Mouse (Mus musculus) hindbrain, embryonic 10.5 days (tissue): ENCODE measurements around the gene Wdr86. TPM values are rescaled to one million over a fixed set of nuclear protein-coding genes. Genes with fewer than 3 reads are reported as not detected.

Experiments
- DNase-seq: peaks from one replicate; pipeline ENCODE4 v3.0.0-alpha.2; 2017; ENCODE audit warnings: low spot score
- H3K27ac ChIP-seq: fragments of 300-500 bp; sonication (generic); 2 replicates; pipeline ENCODE4 v1.5.1; 2016; ENCODE audit warnings: mild to moderate bottlenecking, moderate library complexity
- H3K27me3 ChIP-seq: fragments of 300-500 bp; sonication (generic); 2 replicates; pipeline ENCODE4 v1.6.1; 2016; ENCODE audit warnings: mild to moderate bottlenecking; ENCODE audit not compliant: poor library complexity, insufficient read depth, severe bottlenecking
- H3K36me3 ChIP-seq: fragments of 300-500 bp; sonication (generic); 2 replicates; pipeline ENCODE4 v1.6.1; 2016; ENCODE audit warnings: mild to moderate bottlenecking, moderate library complexity
- H3K4me1 ChIP-seq: fragments of 300-500 bp; sonication (generic); replicated peaks from 2 replicates; pipeline ENCODE4 v1.6.1; 2016; ENCODE audit warnings: mild to moderate bottlenecking
- H3K4me3 ChIP-seq: fragments of 300-500 bp; sonication (generic); 2 replicates; pipeline ENCODE4 v1.5.1; 2016; ENCODE audit warnings: mild to moderate bottlenecking, moderate library complexity
- H3K9me3 ChIP-seq: fragments of 300-500 bp; sonication (generic); 2 replicates; pipeline ENCODE4 v1.6.1; 2016; ENCODE audit warnings: mild to moderate bottlenecking, moderate library complexity
- WGBS: fragments of 180-500 bp; shearing (Covaris S2); methylation state at CpG from one replicate; pipeline ENCODE4 v1.1.7; 2016; 5-methylcytosine and 5-hydroxymethylcytosine counted together
- polyA plus RNA-seq: library from polyadenylated mRNA; unstranded; fragments of >200 nt; fragmentation: Nextera tagmentation; extraction: Ambion mirVana; gene quantifications from 2 replicates; pipeline ENCODE4 v1.2.1, GENCODE M21; 2016

Gene Wdr86
- polyA plus RNA-seq, 1 experiment from 2014 or later = 20.9 TPM

DNA sequence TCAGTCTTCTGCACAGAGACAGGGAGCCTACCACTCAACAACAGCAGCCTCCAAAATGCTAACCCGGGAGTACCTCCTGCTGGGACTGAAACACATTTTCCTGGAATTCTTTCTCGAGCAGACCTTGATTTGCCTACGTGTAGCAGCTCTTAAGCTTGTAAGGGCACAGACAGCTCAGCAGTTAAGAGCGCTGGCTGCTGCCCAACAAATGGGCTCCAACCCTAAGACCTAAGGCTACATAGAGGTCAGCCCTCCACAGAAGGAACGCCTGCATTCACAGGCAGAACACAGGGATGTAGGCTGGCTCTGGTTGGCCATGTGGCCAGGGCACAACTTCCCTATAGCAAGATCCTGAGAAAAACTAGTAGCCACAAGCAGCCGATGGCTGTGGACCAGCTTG, 4.6 kb downstream of the Wdr86 start:
- Histone ChIP-seq H3K27ac (no peak overlapping the region), H3K4me1 (peaks cover 37% of the 10 kb centered on the region), H3K36me3 (peaks cover 2% of the 10 kb centered on the region; the same call in 1 of the 2 replicates), H3K27me3 (peaks cover 30% of the 10 kb centered on the region), H3K4me3 (no peak overlapping the region), H3K9me3 (no peaks in the 10 kb centered on the region)
- no peak for DNase-seq
- 76% methylated on average over 6 of the region's 6 CpGs for WGBS

DNA sequence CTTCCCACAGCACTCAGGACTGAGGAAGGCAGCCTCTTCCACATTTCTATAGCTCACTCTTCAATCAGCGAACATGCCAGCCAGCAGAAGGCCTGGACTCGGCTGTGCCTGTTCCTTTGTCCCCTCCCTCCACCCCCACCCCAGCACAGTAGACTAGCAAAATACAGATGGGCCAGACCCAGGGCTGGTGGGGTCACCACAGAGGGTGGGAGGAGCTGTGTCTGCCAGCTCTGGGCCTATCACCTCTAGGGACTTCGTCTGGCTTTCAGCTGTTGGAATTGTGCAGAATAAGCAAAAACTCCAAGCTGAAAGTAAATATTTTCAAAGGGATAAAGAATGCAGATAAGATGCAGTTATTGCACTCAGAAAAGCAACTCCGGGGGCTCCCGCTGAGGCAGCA, 5.7 kb downstream of the Wdr86 start:
- H3K27me3 ChIP-seq = peaks cover 19% of the 10 kb centered on the region
- WGBS = 50% methylated on average over 5 of the region's 5 CpGs
- H3K9me3 ChIP-seq = no peaks in the 10 kb centered on the region
- H3K4me1 ChIP-seq = peaks cover 26% of the 10 kb centered on the region
- peak overlapping the region; percentile 82 for H3K27ac ChIP-seq
- H3K4me3 ChIP-seq = no peak overlapping the region
- DNase-seq = peak; percentile 43
- peaks cover 2% of the 10 kb centered on the region; the same call in 1 of the 2 replicates for H3K36me3 ChIP-seq

DNA sequence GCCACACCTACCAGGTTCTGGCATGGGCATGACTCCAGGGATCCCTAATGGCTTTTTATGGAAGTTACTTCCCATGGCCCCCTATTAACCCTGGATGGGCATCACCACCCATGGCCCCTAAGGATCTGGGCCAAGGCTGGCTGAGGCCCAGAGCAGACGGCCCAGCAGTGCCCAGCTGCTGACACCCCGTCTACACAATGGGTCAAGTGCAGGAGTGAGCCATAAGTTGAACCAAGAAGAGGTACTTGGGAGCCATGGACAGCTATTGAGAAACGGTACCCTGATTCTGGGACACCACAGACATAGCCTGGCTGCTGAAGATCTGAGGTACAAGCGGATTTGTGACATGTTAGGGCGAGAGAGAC, 6.3 kb downstream of the Wdr86 start:
- peak overlapping the region; percentile 82 for H3K27ac ChIP-seq
- peaks cover 2% of the 10 kb centered on the region; the same call in 1 of the 2 replicates for H3K36me3 ChIP-seq
- H3K4me3 ChIP-seq = no peak overlapping the region
- no peak for DNase-seq
- no peaks in the 10 kb centered on the region for H3K9me3 ChIP-seq
- 83% methylated on average over 5 of the region's 5 CpGs for WGBS
- H3K4me1 ChIP-seq = peaks cover 23% of the 10 kb centered on the region
- H3K27me3 ChIP-seq = peaks cover 14% of the 10 kb centered on the region

DNA sequence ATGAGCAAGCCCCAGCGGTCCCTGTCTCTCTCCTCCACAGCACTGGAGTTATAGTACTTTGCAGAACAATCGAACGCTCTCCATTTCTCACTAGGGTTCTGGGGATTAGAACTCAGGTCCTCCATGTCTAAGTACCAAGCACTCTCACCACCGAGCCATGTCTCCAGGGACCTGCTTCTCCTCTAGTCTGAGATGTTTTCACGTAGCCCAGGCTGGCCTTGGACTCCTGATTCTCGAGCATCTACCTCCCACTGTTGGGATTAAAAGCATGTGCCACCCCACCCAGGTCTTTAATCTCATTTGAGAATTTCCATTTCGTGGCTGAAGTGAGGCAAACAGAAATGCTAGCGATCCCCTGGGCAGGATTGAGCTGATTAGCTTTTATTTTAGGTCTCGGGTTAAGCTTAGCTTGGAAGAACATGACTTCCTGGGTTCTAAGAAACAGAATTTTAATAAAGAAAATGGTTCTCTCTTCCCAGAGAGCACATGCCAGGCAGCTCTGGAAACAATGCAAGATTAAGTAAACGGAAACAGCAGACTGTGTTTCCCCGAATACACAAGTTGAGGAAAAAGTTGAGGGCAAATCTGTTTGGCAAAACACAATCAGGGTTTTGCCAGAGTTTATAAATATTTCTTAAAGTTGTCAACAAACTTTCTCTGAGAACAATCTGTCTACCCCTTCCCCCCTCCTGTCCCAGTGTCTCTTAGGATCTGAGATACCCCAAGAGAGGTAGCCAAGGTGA, 6.8 kb downstream of the Wdr86 start:
- H3K4me3 ChIP-seq = no peak overlapping the region
- H3K36me3 ChIP-seq = peaks cover 2% of the 10 kb centered on the region; the same call in 1 of the 2 replicates
- no peak for DNase-seq
- no peaks in the 10 kb centered on the region for H3K9me3 ChIP-seq
- WGBS = 84% methylated on average over 11 of the region's 11 CpGs
- peaks cover 23% of the 10 kb centered on the region for H3K4me1 ChIP-seq
- peaks cover 9% of the 10 kb centered on the region; the same call in 1 of the 2 replicates for H3K27me3 ChIP-seq
- H3K27ac ChIP-seq = peak overlapping the region; percentile 82; the same call in 1 of the 2 replicates

DNA sequence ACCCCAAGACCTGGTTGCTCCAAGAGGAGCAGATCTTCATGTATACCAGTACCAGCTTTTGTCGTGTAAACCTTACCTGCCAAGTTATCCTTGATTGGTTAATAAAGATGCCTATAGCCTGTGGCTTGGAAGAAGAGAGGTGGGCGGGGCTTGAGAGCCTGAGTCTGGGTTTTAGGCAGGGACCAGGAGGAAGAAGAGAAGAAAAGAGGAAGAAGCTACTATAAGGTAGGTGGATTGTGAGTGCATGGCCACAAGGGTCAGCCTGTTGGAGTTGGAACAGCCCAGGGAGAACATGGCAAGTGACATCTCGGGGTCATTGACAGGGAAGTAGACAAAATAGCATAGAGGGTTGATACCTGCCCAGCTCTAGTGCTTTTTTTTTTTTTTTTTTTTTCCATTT, 10.7 kb downstream of the Wdr86 start:
- no peak for DNase-seq
- Histone ChIP-seq H3K27me3 (no peaks in the 10 kb centered on the region), H3K36me3 (peaks cover 13% of the 10 kb centered on the region; the same call in 1 of the 2 replicates), H3K27ac (no peak overlapping the region), H3K4me1 (peaks cover 8% of the 10 kb centered on the region), H3K9me3 (no peaks in the 10 kb centered on the region), H3K4me3 (no peak overlapping the region)
- 92% methylated on average over 3 of the region's 3 CpGs for WGBS

DNA sequence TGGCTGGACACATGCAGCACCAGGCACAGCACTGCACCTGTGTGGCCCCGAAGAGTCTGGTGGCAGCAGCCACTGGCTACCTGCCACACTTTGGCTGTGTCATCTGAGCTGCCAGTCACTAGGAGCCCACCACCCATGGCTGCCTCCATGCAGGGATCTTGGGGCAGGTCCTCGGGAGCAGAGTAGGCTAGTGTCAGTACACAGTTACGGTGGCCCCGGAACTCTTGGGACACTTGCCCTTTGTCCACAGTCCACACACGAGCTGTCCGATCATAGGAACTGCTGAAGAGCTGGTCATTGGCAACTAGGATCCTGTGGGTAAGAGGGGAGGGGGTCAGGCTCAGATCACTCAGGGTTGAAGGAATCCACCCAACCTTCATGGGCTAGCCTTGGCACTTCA, 12.5 kb downstream of the Wdr86 start:
- Histone ChIP-seq H3K27ac (no peak overlapping the region), H3K9me3 (no peaks in the 10 kb centered on the region), H3K27me3 (no peaks in the 10 kb centered on the region), H3K4me3 (no peak overlapping the region), H3K36me3 (peaks cover 13% of the 10 kb centered on the region; the same call in 1 of the 2 replicates), H3K4me1 (no peaks in the 10 kb centered on the region)
- WGBS = 89% methylated on average over 6 of the region's 6 CpGs
- DNase-seq = no peak

DNA sequence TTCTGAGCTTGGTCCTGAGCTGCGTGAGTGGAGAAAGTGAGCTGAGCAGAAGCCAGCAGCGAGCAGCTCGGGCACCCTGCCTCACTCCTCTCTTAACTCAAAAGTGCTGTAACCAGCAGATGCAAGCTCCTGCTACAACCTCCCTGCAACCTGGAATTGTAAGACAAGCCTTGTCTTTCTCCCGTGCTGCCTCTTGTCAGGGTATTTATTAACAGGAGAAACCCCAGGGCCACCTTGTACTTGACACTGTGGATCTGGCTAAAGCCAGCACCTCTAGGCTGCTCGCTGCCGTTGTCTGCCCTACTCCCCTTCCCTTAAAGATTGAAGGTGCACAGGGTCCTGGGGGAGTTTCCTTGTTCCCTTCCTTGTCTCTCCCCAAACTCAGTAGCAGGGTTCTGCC, 16.5 kb downstream of the Wdr86 start:
- peaks cover 52% of the 10 kb centered on the region for H3K36me3 ChIP-seq

DNA sequence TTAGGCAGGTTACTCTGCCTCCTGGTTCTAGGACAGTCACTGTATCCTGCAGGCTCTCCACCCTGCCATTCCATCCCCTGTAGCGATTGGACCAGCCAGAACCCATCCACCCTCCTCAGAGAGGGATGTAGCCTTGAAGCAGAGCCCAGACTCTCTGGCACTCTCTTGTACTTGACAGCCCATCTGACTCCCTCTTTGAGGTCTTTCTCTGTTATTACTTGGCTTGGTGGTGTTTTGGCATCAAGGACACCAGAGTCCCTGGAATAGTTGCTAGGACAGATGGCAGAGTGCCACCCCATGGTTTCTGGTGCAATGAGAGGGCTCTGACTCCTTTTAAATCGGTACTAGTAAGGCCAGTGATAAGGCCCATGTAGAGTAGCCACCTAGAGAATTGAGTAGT, 17.3 kb downstream of the Wdr86 start:
- no peak for DNase-seq
- Histone ChIP-seq H3K4me1 (no peaks in the 10 kb centered on the region), H3K27me3 (no peaks in the 10 kb centered on the region), H3K27ac (no peak overlapping the region), H3K36me3 (peaks cover 60% of the 10 kb centered on the region), H3K9me3 (peaks cover 14% of the 10 kb centered on the region; the same call in 1 of the 2 replicates), H3K4me3 (no peak overlapping the region)
- 94% methylated on average over 2 of the region's 2 CpGs for WGBS

More for the DNA sequence above, 16.5 kb downstream of the Wdr86 start:
- H3K27ac ChIP-seq = no peak overlapping the region
- peaks cover 14% of the 10 kb centered on the region; the same call in 1 of the 2 replicates for H3K9me3 ChIP-seq
- 88% methylated on average over 6 of the region's 6 CpGs for WGBS
- no peak for DNase-seq
- H3K4me1 ChIP-seq = no peaks in the 10 kb centered on the region
- no peaks in the 10 kb centered on the region for H3K27me3 ChIP-seq
- no peak overlapping the region for H3K4me3 ChIP-seq

DNA sequence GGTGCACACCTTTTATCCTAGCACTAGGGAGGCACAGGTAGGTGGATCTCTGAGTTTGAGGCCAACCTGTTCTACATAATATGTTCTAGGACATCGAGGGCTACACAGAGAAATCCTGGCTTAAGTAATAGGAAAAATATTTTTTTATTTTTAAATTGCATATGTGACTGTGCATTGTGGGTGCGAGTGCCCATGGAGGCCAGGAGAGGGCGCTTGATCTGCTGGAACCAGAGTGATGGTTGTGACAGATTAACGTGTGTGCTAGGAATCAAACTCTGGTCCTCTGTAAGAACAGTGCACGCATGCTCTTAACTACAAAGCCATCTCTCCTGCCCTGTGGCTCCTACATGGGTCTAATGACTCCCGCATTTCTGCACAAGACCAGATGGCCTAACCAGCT, 18.9 kb downstream of the Wdr86 start:
- Histone ChIP-seq H3K27me3 (no peaks in the 10 kb centered on the region), H3K9me3 (peaks cover 14% of the 10 kb centered on the region; the same call in 1 of the 2 replicates), H3K4me1 (no peaks in the 10 kb centered on the region), H3K27ac (no peak overlapping the region), H3K36me3 (peaks cover 72% of the 10 kb centered on the region), H3K4me3 (no peak overlapping the region)
- WGBS = 95% methylated on average over 6 of the region's 6 CpGs
- no peak for DNase-seq

DNA sequence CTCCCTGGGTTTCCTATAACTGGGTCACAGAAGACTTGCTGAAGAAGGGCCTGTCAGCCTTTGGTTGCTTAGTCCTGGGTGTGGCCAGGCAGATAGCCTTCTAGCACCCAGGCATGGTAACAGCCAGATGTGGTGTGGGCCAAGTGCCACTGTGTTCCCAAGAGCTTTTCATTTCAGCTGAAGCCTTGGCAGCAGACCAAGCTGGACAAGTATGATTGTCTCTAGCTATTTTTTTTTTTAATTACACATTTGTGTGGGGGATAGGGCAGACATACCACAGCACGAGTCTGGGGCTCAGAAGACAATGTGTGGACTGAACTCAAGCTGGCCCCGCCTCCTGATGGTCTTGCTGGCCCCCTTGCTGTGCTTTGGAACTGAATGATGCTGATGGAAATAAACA, 20.6 kb downstream of the Wdr86 start:
- no peaks in the 10 kb centered on the region for H3K4me1 ChIP-seq
- no peaks in the 10 kb centered on the region for H3K27me3 ChIP-seq
- DNase-seq = no peak
- H3K9me3 ChIP-seq = peaks cover 14% of the 10 kb centered on the region; the same call in 1 of the 2 replicates
- no peak overlapping the region for H3K4me3 ChIP-seq
- WGBS = 69% methylated on average over 2 of the region's 2 CpGs
- peaks cover 81% of the 10 kb centered on the region for H3K36me3 ChIP-seq
- no peak overlapping the region for H3K27ac ChIP-seq

DNA sequence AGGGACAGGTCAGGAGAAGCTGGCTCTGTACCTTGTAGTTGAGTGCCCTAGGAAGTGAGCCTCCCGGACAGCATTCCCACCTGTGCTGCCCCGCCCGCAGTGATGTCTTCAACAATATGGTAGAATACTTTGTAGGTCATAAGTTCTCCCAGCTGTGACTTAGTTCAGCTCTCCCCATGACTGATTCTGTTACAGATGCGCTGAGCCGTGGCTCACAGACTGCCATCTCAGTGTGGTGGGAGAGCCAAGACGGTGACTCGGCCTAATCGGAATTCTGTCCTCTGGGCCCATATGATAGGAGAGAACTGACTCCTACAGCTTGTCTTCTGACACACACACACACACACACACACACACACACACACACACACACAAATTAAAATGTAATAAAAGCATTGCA, 25.9 kb downstream of the Wdr86 start:
- 94% methylated on average over 8 of the region's 8 CpGs for WGBS
- H3K4me3 ChIP-seq = no peak overlapping the region
- no peak overlapping the region for H3K27ac ChIP-seq
- no peak for DNase-seq
- peaks cover 9% of the 10 kb centered on the region for H3K4me1 ChIP-seq
- H3K9me3 ChIP-seq = no peaks in the 10 kb centered on the region
- peaks cover 100% of the 10 kb centered on the region for H3K36me3 ChIP-seq
- H3K27me3 ChIP-seq = no peaks in the 10 kb centered on the region

DNA sequence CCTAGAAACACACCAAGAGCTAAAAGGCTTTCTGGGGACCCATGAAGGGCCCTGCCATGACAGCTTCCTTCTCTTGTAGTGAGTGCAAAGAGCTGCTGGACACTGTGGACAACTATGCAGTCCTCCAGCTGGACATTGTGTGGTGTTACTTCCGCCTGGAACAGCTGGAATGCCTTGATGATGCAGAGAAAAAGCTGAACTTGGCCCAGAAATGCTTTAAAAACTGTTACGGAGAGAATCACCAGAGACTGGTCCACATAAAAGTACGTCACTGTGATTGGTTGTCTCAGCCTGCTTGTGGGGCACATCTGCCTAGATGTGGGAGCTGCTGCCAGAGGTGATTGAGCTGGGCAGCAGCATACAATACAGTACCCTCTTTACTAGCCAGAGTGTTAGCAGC, 29.3 kb downstream of the Wdr86 start:
- H3K27ac ChIP-seq = peak overlapping the region; percentile 6; the same call in 1 of the 2 replicates
- no peak for DNase-seq
- no peak overlapping the region for H3K4me3 ChIP-seq
- H3K36me3 ChIP-seq = peaks cover 100% of the 10 kb centered on the region
- no peaks in the 10 kb centered on the region for H3K27me3 ChIP-seq
- peaks cover 9% of the 10 kb centered on the region for H3K4me1 ChIP-seq
- 90% methylated on average over 3 of the region's 3 CpGs for WGBS
- no peaks in the 10 kb centered on the region for H3K9me3 ChIP-seq

DNA sequence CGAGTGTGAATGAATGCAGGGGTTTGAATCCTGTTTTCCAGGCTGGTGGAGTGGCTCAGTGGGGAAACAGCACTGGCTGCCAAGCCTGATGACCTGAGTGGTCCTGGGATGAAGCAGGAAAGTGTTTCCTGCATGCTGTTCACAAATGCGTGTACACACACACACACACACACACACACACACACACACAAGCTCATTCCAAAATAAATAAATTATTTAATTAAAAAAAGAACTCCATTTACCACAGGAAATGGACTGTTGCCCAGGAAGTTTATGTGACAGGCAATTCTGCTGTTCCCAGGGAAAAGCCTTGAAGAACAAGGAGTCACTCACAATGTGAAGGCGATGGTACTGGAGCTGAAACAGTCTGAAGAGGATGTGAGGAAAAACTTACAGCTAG, 33.8 kb downstream of the Wdr86 start:
- DNase-seq = no peak
- no peak overlapping the region for H3K27ac ChIP-seq
- no peaks in the 10 kb centered on the region for H3K9me3 ChIP-seq
- peaks cover 100% of the 10 kb centered on the region for H3K36me3 ChIP-seq
- no peaks in the 10 kb centered on the region for H3K27me3 ChIP-seq
- H3K4me1 ChIP-seq = peaks cover 9% of the 10 kb centered on the region
- 85% methylated on average over 3 of the region's 3 CpGs for WGBS
- H3K4me3 ChIP-seq = no peak overlapping the region
